Mouse (Mus musculus): Measurements from ENCODE around the gene Lipc. TPM values are rescaled to one million over a fixed set of nuclear protein-coding genes. Genes with fewer than 3 reads are reported as not detected.

Lipc gene
- polyA plus RNA-seq (2012; rRNA removed): 22.0 and 24.5 TPM in 2 replicates

GRCm38 (mm10) chr9:70952126-70952525 lies at the start of gene Lipc:
Gene Lipc, minus strand, starts transcription at chr9:70952226.

Other genes with a start within 250 kb of the Lipc start
- gene Aqp9, start 216.5 kb upstream of the Lipc start, polyA plus RNA-seq (2012; rRNA removed): 4.0 and 4.4 TPM in 2 replicates

All from liver, embryonic 14 days (tissue).